Comparison of ENCODE assay signal across 11 mouse cellular contexts in genomic region chr6:48552918-48553317, GRCm38 (mm10). TPM values are rescaled to one million over a fixed set of nuclear protein-coding genes. Genes with fewer than 3 reads are reported as not detected.
A peak's percentile ranks its signal among the peaks of the same experiment; 100 is the strongest.
DNase-seq lines count a peak whose midpoint lies in the region; ATAC-seq and TF ChIP-seq lines count a peak whose summit lies in the region.
"Had no signal": no experiment of that assay in that cellular context is flagged by ENCODE, and none has a peak within 500 bp of the region (broad histone marks: within the 10 kb centered on the region; RNA-seq: fewer than 3 reads in every experiment).

No protein-coding gene starts in this region.

- no peak overlapping the region for H3K4me2 ChIP-seq in lung, embryonic 14.5 days
- H3K4me2 ChIP-seq in hindbrain, embryonic 11.5 days (replicated peaks; ENCODE audit: low read depth, low read length) = no peak overlapping the region

- no peak for ATAC-seq in lung, embryonic 14.5 days (ENCODE audit: insufficient read depth)
- ATAC-seq in hindbrain, embryonic 11.5 days (ENCODE audit: low FRiP score) = no peak

- intact Hi-C loops in left cerebral cortex, postnatal 25 days (cut with DNase I) = no loop called here

- H3K27ac ChIP-seq in lung, embryonic 14.5 days (ENCODE audit: low read depth) = no peak overlapping the region
- no peak overlapping the region for H3K27ac ChIP-seq in hindbrain, embryonic 11.5 days (ENCODE audit: low read depth, low read length)

- no peaks in the 10 kb centered on the region for H3K27me3 ChIP-seq in lung, embryonic 14.5 days (ENCODE audit: insufficient read depth, low read length)
- no peaks in the 10 kb centered on the region for H3K27me3 ChIP-seq in hindbrain, embryonic 11.5 days (ENCODE audit: control insufficient read depth, insufficient read depth, low read length)

- no peaks in the 10 kb centered on the region for H3K36me3 ChIP-seq in lung, embryonic 14.5 days (ENCODE audit: insufficient read depth)
- H3K36me3 ChIP-seq in hindbrain, embryonic 11.5 days (ENCODE audit: control insufficient read depth, insufficient read depth, low read length) = no peaks in the 10 kb centered on the region; the same call in 1 of the 2 replicates

- no peak overlapping the region for H3K9ac ChIP-seq in lung, embryonic 14.5 days
- H3K9ac ChIP-seq in hindbrain, embryonic 11.5 days (ENCODE audit: low read depth, low read length) = no peak overlapping the region

- WGBS in lung, embryonic 14.5 days = 70% methylated on average over 4 of the region's 4 CpGs
- WGBS in hindbrain, embryonic 11.5 days = 65% methylated on average over 4 of the region's 4 CpGs

- H3K4me1 ChIP-seq in lung, embryonic 14.5 days (ENCODE audit: insufficient read depth) = no peaks in the 10 kb centered on the region; the same call in 1 of the 2 replicates
- H3K4me1 ChIP-seq in hindbrain, embryonic 11.5 days (replicated peaks; ENCODE audit: control insufficient read depth, insufficient read depth, low read length) = peaks cover 3% of the 10 kb centered on the region; the same call in 1 of the 2 replicates

- TF ChIP-seq CTCF in lung, embryonic 14.5 days (IDR thresholded peaks at IDR 0.05; ENCODE audit: low read depth) = no peak

- H3K9me3 ChIP-seq in lung, embryonic 14.5 days (ENCODE audit: low read depth, low read length) = no peaks in the 10 kb centered on the region
- H3K9me3 ChIP-seq in hindbrain, embryonic 11.5 days (ENCODE audit: control insufficient read depth, low read length) = no peaks in the 10 kb centered on the region

- H3K4me3 ChIP-seq in lung, embryonic 14.5 days (ENCODE audit: low read depth, low read length) = no peak overlapping the region
- H3K4me3 ChIP-seq in hindbrain, embryonic 11.5 days (ENCODE audit: low read depth, low read length) = no peak overlapping the region
- H3K4me3 ChIP-seq: erythroblast, embryonic 14.5 days had no signal

- peak; percentile 46 for DNase-seq in adrenal gland, postnatal 25 days
- DNase-seq in adrenal gland, adult 18-20 months (ENCODE audit: low spot score in 2 of 2) = no peak
- peak; percentile 47 for DNase-seq in retina, postnatal 1 day
- no peak for DNase-seq in retina, embryonic 14.5 days (ENCODE audit: low spot score)
- peak; percentile 77 for DNase-seq in lung, embryonic 14.5 days
- DNase-seq in yolk sac, embryonic 10.5 days (ENCODE audit: low spot score) = peak; percentile 76
- DNase-seq in left cerebral cortex, postnatal 25 days (ENCODE audit: low spot score in 2 of 2) = no peak
- DNase-seq in hindbrain, embryonic 11.5 days (ENCODE audit: low spot score) = no peak

RNA-seq across cellular contexts. Expression of gene Lrrc61, which starts 1.7 kb away (rescaled TPM):
- total RNA-seq in adrenal gland, postnatal 25 days (2021) = 43.3 and 59.5 TPM in 2 replicates
- 10 to 100 TPM; 26.5 to 34.3 TPM for total RNA-seq in adrenal gland, adult 18-20 months (2021)
- polyA plus RNA-seq in lung, embryonic 14.5 days (2014; fragmentation: Nextera tagmentation; extraction: Ambion mirVana) = 5.4 and 7.8 TPM in 2 replicates
- total RNA-seq in left cerebral cortex, postnatal 25 days (2021) = 10 to 100 TPM; 31.3 to 33.3 TPM
- 13.9 and 17.2 TPM in 2 replicates for polyA plus RNA-seq in hindbrain, embryonic 11.5 days (2014; fragmentation: Nextera tagmentation; extraction: Ambion mirVana)

RNA-seq across cellular contexts. Expression of gene Atp6v0e2, which starts 15.5 kb away (rescaled TPM):
- total RNA-seq in adrenal gland, postnatal 25 days (2021) = 51.6 and 58.2 TPM in 2 replicates
- total RNA-seq in adrenal gland, adult 18-20 months (2021) = 10 to 100 TPM; 65.7 to 90.8 TPM
- 7.4 and 7.9 TPM in 2 replicates for polyA plus RNA-seq in lung, embryonic 14.5 days (2014; fragmentation: Nextera tagmentation; extraction: Ambion mirVana)
- total RNA-seq in left cerebral cortex, postnatal 25 days (2021) = 100 to 1,000 TPM; 458 to 480 TPM
- polyA plus RNA-seq in hindbrain, embryonic 11.5 days (2014; fragmentation: Nextera tagmentation; extraction: Ambion mirVana) = 55.1 and 59.0 TPM in 2 replicates
- total RNA-seq: neutrophil, adult 5-6 weeks had no signal
- polyA plus RNA-seq: erythroblast, embryonic 14.5 days had no signal

RNA-seq across cellular contexts. Expression of gene Rarres2, which starts 19.7 kb away (rescaled TPM):
- total RNA-seq in adrenal gland, postnatal 25 days (2021) = 28.6 and 36.8 TPM in 2 replicates
- 100 to 1,000 TPM in 1 of 2 experiments, 10 to 100 TPM in 1; 55.3 to 165 TPM for total RNA-seq in adrenal gland, adult 18-20 months (2021)
- 43.1 and 47.0 TPM in 2 replicates for polyA plus RNA-seq in lung, embryonic 14.5 days (2014; fragmentation: Nextera tagmentation; extraction: Ambion mirVana)
- total RNA-seq in left cerebral cortex, postnatal 25 days (2021) = 10 to 100 TPM; 15.7 to 16.6 TPM
- polyA plus RNA-seq in hindbrain, embryonic 11.5 days (2014; fragmentation: Nextera tagmentation; extraction: Ambion mirVana) = 2.0 and 2.5 TPM in 2 replicates
- total RNA-seq: neutrophil, adult 5-6 weeks had no signal
- polyA plus RNA-seq: erythroblast, embryonic 14.5 days had no signal

RNA-seq across cellular contexts. Expression of gene Gm45021, which starts 36.5 kb away (rescaled TPM):
- not detected in 2 replicates for total RNA-seq in adrenal gland, postnatal 25 days (2021)
- total RNA-seq in adrenal gland, adult 18-20 months (2021) = not detected
- not detected in 2 replicates for polyA plus RNA-seq in lung, embryonic 14.5 days (2014; fragmentation: Nextera tagmentation; extraction: Ambion mirVana)
- not detected for total RNA-seq in left cerebral cortex, postnatal 25 days (2021)
- polyA plus RNA-seq in hindbrain, embryonic 11.5 days (2014; fragmentation: Nextera tagmentation; extraction: Ambion mirVana) = not detected in 2 replicates
- total RNA-seq: layer of hippocampus, adult 8-10 months; neutrophil, adult 5-6 weeks had no signal
- polyA plus RNA-seq: erythroblast, embryonic 14.5 days had no signal

RNA-seq across cellular contexts. Expression of gene Repin1, which starts 40.8 kb away (rescaled TPM):
- total RNA-seq in adrenal gland, postnatal 25 days (2021) = 66.1 and 67.8 TPM in 2 replicates
- 10 to 100 TPM; 67.2 to 77.6 TPM for total RNA-seq in adrenal gland, adult 18-20 months (2021)
- 30.3 and 31.5 TPM in 2 replicates for polyA plus RNA-seq in lung, embryonic 14.5 days (2014; fragmentation: Nextera tagmentation; extraction: Ambion mirVana)
- 10 to 100 TPM; 46.6 to 53.2 TPM for total RNA-seq in left cerebral cortex, postnatal 25 days (2021)
- 35.3 and 37.8 TPM in 2 replicates for polyA plus RNA-seq in hindbrain, embryonic 11.5 days (2014; fragmentation: Nextera tagmentation; extraction: Ambion mirVana)

Comparison
In these comparisons a context has a peak if more than half of its experiments do, and no peak if none do; other contexts are left out.
1. DNase-seq: peak in adrenal gland, postnatal 25 days (single experiment), retina, postnatal 1 day (single experiment), lung, embryonic 14.5 days (single experiment) and yolk sac, embryonic 10.5 days (single experiment); none in adrenal gland, adult 18-20 months (0 of 2), retina, embryonic 14.5 days (single experiment), left cerebral cortex, postnatal 25 days (0 of 2) and hindbrain, embryonic 11.5 days (single experiment).